Mouse (Mus musculus) CD4-positive, CD25-positive, alpha-beta regulatory T cell, adult 4 months (primary cell): ENCODE data around the gene Bahd1. TPM values are rescaled to one million over a fixed set of nuclear protein-coding genes. Genes with fewer than 3 reads are reported as not detected.
A peak's percentile ranks its signal among the peaks of the same experiment; 100 is the strongest.

Experiments
- ATAC-seq: one replicate; pipeline ENCODE4 v1.8.0; 2017
- polyA plus RNA-seq, 2 experiments: library from polyadenylated mRNA; unstranded; fragments of 100-300 nt; shearing (Covaris generic); gene quantifications; one replicate each; pipeline ENCODE4 v1.2.1; 2017

Gene Bahd1
- polyA plus RNA-seq, 2 experiments from 2014 or later, result 2.5 to 3.8 TPM

DNA sequence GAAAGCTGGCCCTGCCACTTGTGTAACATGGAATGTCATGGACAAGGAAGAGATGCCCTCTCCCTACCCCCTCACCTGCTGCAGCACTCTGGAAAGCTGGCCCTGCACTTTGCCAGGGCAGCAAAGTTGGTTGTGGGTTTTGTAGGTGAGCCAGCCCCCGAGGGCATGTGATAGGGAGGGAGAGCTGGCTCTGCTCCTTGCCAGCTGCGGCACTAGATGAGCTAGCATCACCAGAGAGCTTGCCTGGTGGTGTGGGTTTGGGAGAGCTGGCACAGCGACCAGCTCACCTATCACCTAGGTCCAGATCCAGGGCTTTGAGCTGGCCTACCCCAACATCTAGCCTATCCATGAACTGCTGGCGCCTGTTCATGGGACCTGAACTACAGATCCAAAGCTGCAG, 48.6 kb downstream of the Bahd1 start:
- ATAC-seq, result no peak

GRCm38 (mm10) chr2:118949699-118950098, 49.5 kb downstream of the Bahd1 start:
- ATAC-seq, result no peak

DNA sequence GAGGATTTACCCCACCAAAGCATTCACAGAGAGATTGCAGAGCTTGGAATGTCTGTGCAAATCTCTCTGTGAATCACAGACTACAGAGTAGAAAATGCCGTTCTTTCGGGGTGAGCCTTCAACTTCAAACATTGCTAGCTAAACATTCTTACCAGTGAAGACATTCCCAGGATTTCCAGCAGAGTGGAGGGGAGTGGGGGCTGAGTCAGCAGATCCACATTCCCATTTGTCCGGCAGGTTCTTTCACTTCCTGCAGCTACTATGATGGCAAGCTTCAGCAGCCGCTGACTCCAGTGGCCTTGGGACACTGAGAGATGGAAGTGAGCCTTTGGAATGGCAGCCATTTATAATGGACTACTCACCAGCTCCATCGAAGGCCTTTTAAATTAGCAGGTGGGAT, 56.3 kb downstream of the Bahd1 start:
- no peak for ATAC-seq

DNA sequence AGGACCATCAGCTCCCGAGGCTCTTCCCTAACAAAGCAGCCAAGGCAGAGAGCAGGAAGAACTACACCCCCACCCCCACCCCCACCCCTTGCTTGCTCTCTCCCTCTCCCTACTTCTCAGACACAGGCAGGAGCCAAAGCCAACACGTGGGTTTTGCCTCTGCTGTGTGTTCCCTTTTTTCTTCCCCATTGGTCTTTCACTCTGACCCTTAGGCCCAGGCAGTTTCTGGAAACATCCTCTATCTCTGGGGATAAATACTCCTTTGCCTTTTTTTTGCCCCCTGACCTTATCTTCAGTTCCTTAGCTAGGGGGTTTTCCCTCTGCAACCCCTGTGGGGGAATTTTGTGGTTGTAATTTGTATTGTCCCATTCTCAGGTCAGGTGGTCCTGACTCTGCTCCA, 59.5 kb downstream of the Bahd1 start:
- no peak for ATAC-seq

GRCm38 (mm10) chr2:118960413-118960812, 60.2 kb downstream of the Bahd1 start:
- no peak for ATAC-seq

DNA sequence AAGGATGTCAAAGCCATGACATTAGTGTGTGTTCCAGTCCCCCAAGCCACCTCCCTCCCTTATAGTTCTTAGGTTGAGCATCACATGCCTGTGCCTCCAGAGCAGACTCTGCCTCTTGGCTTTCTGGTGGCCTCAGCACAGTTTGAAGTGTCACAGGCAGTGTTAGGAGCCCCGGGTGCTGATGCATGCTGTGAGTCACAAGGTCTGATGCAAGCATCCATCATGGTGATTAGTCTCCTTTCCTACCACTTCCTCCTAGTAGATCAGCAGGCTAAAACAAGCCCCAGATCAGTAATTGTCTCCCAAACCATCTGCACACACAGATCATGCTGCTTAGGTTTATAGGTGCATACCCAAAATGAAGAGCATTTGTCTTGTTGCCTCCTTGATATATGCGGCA, 61.4 kb downstream of the Bahd1 start:
- ATAC-seq, result no peak

GRCm38 (mm10) chr2:118963007-118963675, 63.0 kb downstream of the Bahd1 start:
- no peak for ATAC-seq

GRCm38 (mm10) chr2:118963676-118964012, 63.5 kb downstream of the Bahd1 start:
- ATAC-seq, result no peak

DNA sequence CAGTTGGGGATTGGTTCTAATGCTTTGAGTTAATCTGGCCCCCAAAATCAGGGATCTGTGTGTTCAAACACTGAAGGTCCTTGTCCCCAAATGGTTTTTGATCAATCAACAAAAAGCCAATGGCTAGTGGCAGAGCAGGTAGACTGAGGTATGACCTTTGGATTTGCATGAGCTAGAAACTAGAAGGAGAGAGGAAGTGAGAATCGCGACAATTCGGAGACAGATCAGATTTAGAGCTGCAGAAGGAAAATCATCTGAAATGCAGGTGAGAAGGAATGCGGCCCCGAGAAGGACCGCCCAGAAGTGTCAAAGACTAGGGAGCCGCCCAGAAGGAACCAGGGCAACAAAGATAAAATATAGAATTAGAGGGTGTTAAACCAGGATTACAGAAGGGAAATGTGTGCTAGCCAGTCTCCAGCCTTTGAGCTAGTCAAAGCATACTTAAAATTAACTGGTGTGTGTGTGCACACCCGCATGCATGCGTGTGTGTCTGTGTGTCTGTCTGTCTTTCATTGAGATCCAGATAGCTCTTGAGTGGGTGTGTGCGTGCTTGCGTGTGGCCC, 69.5 kb downstream of the Bahd1 start:
- ATAC-seq, result no peak

GRCm38 (mm10) chr2:118972048-118972447, 71.9 kb downstream of the Bahd1 start:
- ATAC-seq, result no peak

GRCm38 (mm10) chr2:118972687-118973376, 72.7 kb downstream of the Bahd1 start:
- ATAC-seq, result peak; percentile 67

Other genes starting within 250 kb of the Bahd1 start
- 1 to 10 TPM in 1 of 2 experiments, under 1 TPM in 1; 0.13 to 1.3 TPM for gene Pak6, start 237.1 kb upstream of the Bahd1 start, polyA plus RNA-seq
- gene Ankrd63, start 196.4 kb upstream of the Bahd1 start, polyA plus RNA-seq, result not detected
- 10 to 100 TPM; 15.7 to 20.8 TPM for gene Plcb2, start 171.9 kb upstream of the Bahd1 start, polyA plus RNA-seq
- 10 to 100 TPM; 18.6 to 20.6 TPM for gene Inafm2, start 154.6 kb upstream of the Bahd1 start, polyA plus RNA-seq
- gene Ccdc9b, start 137.7 kb upstream of the Bahd1 start, polyA plus RNA-seq, result not detected
- gene Phgr1, start 127.6 kb upstream of the Bahd1 start, polyA plus RNA-seq, result not detected
- gene Disp2, start 120.7 kb upstream of the Bahd1 start, polyA plus RNA-seq, result not detected
- gene Knstrn, start 86.4 kb upstream of the Bahd1 start, polyA plus RNA-seq, result 10 to 100 TPM; 12.8 to 15.2 TPM
- 10 to 100 TPM; 45.7 to 58.8 TPM for gene Ivd, start 38.4 kb upstream of the Bahd1 start, polyA plus RNA-seq
- gene Chst14, start 26.1 kb downstream of the Bahd1 start, polyA plus RNA-seq, result 1 to 10 TPM in 1 of 2 experiments, under 1 TPM in 1; 0.96 to 1.5 TPM
- gene Ccdc32, start 129.0 kb downstream of the Bahd1 start, polyA plus RNA-seq, result 10 to 100 TPM; 24.2 to 30.7 TPM
- gene Rpusd2, start 134.4 kb downstream of the Bahd1 start, polyA plus RNA-seq, result 1 to 10 TPM; 1.3 to 2.3 TPM
- gene Knl1, start 146.7 kb downstream of the Bahd1 start, polyA plus RNA-seq, result 10 to 100 TPM in 1 of 2 experiments, 1 to 10 TPM in 1; 3.5 to 13.5 TPM
- 1 to 10 TPM; 3.6 to 4.6 TPM for gene Rad51, start 212.4 kb downstream of the Bahd1 start, polyA plus RNA-seq